Mouse (Mus musculus) granulocyte monocyte progenitor cell, adult 5-6 weeks (primary cell): ENCODE measurements around the gene Plaa. TPM values are rescaled to one million over a fixed set of nuclear protein-coding genes. Genes with fewer than 3 reads are reported as not detected.

Source experiments
- ATAC-seq: replicated peaks from 2 replicates; pipeline ENCODE4 v1.8.0; 2016; ENCODE audit warnings: mild to moderate bottlenecking, moderate TSS enrichment, inconsistent platforms; ENCODE audit not compliant: poor library complexity, severe bottlenecking
- total RNA-seq, 2 experiments: library from RNA; stranded (forward) in 1 of 2; stranded (reverse) in 1 of 2; fragments of 200-712, 200-1000 nt in 1 of 2; fragments of >200 nt in 1 of 2; fragmentation: Nextera tagmentation in 1 of 2; gene quantifications; 2 replicates each; pipeline ENCODE4 v1.2.3; 2014 to 2017

The Plaa gene
- total RNA-seq, 2 experiments from 2014 or later = 47.7 to 99.2 TPM

- ATAC-seq = no peak; the same call in 1 of the 2 replicates
These were observed 45.9 kb downstream of the Plaa start for GRCm38 (mm10) chr4:94557145-94557544.

- ATAC-seq = peak; percentile 99
These were observed 46.6 kb downstream of the Plaa start, which contains the start of the genes Gm10306 and Caap1 for GRCm38 (mm10) chr4:94556265-94557054. Gene Gm10306, plus strand, starts transcription at chr4:94556546. Gene Caap1, minus strand, starts transcription at chr4:94556796.

DNA sequence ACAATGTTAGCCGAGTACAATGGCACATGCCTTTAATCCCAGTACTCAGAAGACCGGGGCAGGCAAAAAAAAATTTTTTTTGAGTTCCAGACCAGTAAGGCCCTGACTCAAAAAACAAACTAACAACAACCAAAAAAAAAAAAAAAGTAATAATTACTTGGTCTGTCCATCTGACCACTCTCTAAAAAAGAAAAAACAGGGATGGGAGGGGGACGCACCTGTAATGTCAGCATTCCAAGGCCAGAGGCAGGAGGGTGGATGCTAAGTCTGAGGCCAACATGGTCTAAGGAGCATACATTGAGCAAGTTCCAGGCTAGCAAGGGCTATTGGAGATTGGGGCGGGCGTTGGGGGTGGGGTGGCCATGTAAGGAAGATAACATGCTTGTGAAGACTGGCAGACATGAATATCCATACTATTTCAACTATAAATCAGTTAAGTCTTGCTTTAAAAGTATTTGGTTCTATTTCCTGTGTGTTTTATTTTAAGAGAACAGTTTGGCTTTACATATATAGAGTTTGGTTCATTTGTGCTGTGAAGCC is 48.0 kb downstream of the Plaa start:
- no peak for ATAC-seq

GRCm38 (mm10) chr4:94544321-94544720 is 58.7 kb downstream of the Plaa start:
- no peak for ATAC-seq

DNA sequence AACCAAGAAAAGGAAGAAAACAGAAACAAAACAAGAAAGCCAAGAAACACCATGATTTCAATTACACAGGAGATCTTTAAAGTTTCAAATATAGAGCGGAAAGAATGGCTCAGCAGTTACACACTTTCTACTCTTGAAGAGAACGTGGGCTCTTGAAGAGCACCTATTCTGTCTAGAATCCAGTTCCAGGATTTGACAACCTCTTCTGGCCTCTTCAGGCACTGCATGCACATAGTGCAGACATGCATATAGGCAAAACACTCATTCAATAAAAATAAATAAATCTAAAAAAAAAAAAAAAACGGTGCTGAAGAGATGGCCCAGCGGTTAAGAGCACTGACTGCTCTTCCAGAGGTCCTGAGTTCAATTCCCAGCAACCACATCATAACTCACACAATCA is 60.0 kb downstream of the Plaa start:
- no peak for ATAC-seq

DNA sequence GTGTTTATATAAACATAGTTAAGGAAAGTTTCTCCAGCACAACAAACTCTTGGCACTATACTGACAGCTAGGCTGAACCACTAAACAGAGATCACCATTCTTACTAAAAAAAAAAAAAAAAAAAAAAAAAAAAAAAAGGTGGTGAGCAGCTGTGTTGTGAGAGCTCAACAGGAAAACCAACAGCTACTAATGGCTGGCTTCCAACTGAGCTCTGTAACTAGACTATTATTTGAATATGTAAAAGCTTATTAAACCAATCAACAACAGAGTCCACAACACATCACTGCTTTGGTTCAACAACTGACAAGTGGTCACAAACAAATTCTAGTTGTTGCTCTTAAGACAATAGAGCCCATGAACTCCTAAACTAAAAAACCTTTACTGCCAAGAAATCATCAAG is 69.8 kb downstream of the Plaa start:
- no peak for ATAC-seq

GRCm38 (mm10) chr4:94529448-94529847 is 73.6 kb downstream of the Plaa start:
- no peak for ATAC-seq

GRCm38 (mm10) chr4:94523321-94523720 is 79.7 kb downstream of the Plaa start:
- no peak; the same call in 1 of the 2 replicates for ATAC-seq

DNA sequence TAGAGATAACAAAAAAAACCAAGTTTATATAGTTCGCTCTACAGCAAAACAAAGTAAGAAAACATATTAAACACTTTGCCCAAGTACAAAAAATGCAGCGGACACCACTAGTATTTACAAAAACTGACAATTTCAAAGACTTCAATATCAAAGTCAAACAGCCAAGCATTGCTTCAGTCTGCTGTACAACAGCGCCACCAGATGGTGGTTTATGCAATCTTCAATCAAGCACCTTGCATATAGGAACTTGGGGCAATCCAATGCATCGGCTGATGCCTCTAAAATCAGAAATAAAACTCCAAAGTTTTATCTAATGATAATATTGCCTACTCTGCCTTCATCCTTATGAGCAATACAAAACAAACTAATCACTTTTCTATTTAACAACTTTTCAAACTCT is 85.4 kb downstream of the Plaa start:
- ATAC-seq = peak; percentile 72

Other genes starting within 250 kb of the Plaa start
- gene Gm10306, start 46.7 kb downstream of the Plaa start, total RNA-seq (2014; fragmentation: Nextera tagmentation) = not detected in 2 replicates
- 2.5 TPM in 1 of 2 replicates, not detected in the other for gene Gm10306, start 46.7 kb downstream of the Plaa start, total RNA-seq (2017)
- 14.9 and 15.5 TPM in 2 replicates for gene Caap1, start 46.4 kb downstream of the Plaa start, total RNA-seq (2014; fragmentation: Nextera tagmentation)
- 21.1 and 22.4 TPM in 2 replicates for gene Caap1, start 46.4 kb downstream of the Plaa start, total RNA-seq (2017)
- gene Ift74, start 11.2 kb upstream of the Plaa start, total RNA-seq (2014; fragmentation: Nextera tagmentation) = 6.1 and 8.4 TPM in 2 replicates
- 6.9 and 17.9 TPM in 2 replicates for gene Ift74, start 11.2 kb upstream of the Plaa start, total RNA-seq (2017)
- not detected in 2 replicates for gene Lrrc19, start 46.9 kb upstream of the Plaa start, total RNA-seq (2014; fragmentation: Nextera tagmentation)
- not detected in 2 replicates for gene Lrrc19, start 46.9 kb upstream of the Plaa start, total RNA-seq (2017)
- 0.26 and 0.84 TPM in 2 replicates for gene Tek, start 136.0 kb upstream of the Plaa start, total RNA-seq (2014; fragmentation: Nextera tagmentation)
- 0.36 and 4.4 TPM in 2 replicates for gene Tek, start 136.0 kb upstream of the Plaa start, total RNA-seq (2017)